Mouse (Mus musculus) intestine, postnatal 0 days (tissue): ENCODE results near the gene Mettl16. TPM values are rescaled to one million over a fixed set of nuclear protein-coding genes. Genes with fewer than 3 reads are reported as not detected.
A peak's percentile ranks its signal among the peaks of the same experiment; 100 is the strongest.

ENCODE experiments used
- ATAC-seq: fragments of 200-750 bp; cut with Nextera tagmentation; 2 replicates; pipeline ENCODE4 v1.8.0; 2017; ENCODE audit warnings: mild to moderate bottlenecking, moderate TSS enrichment, moderate library complexity
- H3K27ac ChIP-seq: fragments of 300-500 bp; sonication (generic); 2 replicates; pipeline ENCODE4 v1.5.1; 2014; ENCODE audit warnings: mild to moderate bottlenecking, low read depth, low read length, moderate library complexity
- H3K27me3 ChIP-seq: fragments of 300-500 bp; sonication (generic); replicated peaks from 2 replicates; pipeline ENCODE4 v1.6.1; 2014; ENCODE audit warnings: low read length, mixed read lengths; ENCODE audit not compliant: control insufficient read depth, insufficient read depth
- H3K36me3 ChIP-seq: fragments of 300-500 bp; sonication (generic); 2 replicates; pipeline ENCODE4 v1.6.1; 2014; ENCODE audit warnings: mild to moderate bottlenecking, moderate library complexity; ENCODE audit not compliant: control insufficient read depth, insufficient read depth
- H3K4me1 ChIP-seq: fragments of 300-500 bp; sonication (generic); replicated peaks from 2 replicates; pipeline ENCODE4 v1.6.1; 2014; ENCODE audit warnings: antibody characterized with exemption, low read length, mixed read lengths; ENCODE audit not compliant: control insufficient read depth, insufficient read depth
- H3K4me2 ChIP-seq: fragments of 300-500 bp; sonication (generic); replicated peaks from 2 replicates; pipeline ENCODE4 v1.6.1; 2014; ENCODE audit warnings: low read depth, mild to moderate bottlenecking, moderate library complexity
- H3K4me3 ChIP-seq: fragments of 300-500 bp; sonication (generic); 2 replicates; pipeline ENCODE4 v1.5.1; 2014; ENCODE audit warnings: low read depth, low read length
- H3K9ac ChIP-seq: fragments of 300-500 bp; sonication (generic); 2 replicates; pipeline ENCODE4 v1.6.1; 2014; ENCODE audit warnings: mild to moderate bottlenecking, low read depth, low read length
- H3K9me3 ChIP-seq: fragments of 300-500 bp; sonication (generic); 2 replicates; pipeline ENCODE4 v1.6.1; 2016; ENCODE audit warnings: mixed run types; ENCODE audit not compliant: control insufficient read depth
- CTCF ChIP-seq: sonication (generic); IDR thresholded peaks from 2 replicates; pipeline ENCODE4 v1.5.1; 2016; ENCODE audit warnings: low read depth, mild to moderate bottlenecking, control low read depth, antibody characterized with exemption, moderate library complexity
- WGBS: fragments of 180-500 bp; shearing (Covaris S2); extraction: QIAGEN DNeasy Blood & Tissue Kit; methylation state at CpG from one replicate; pipeline ENCODE4 v1.1.7; 2014; 5-methylcytosine and 5-hydroxymethylcytosine counted together
- polyA plus RNA-seq: library from polyadenylated mRNA; unstranded; fragments of >200 nt; fragmentation: Nextera tagmentation; extraction: Ambion mirVana; gene quantifications from 2 replicates; pipeline ENCODE4 v1.2.1, GENCODE M21; 2015

Mettl16 gene
- polyA plus RNA-seq, result 9.6 and 11.1 TPM in 2 replicates

DNA sequence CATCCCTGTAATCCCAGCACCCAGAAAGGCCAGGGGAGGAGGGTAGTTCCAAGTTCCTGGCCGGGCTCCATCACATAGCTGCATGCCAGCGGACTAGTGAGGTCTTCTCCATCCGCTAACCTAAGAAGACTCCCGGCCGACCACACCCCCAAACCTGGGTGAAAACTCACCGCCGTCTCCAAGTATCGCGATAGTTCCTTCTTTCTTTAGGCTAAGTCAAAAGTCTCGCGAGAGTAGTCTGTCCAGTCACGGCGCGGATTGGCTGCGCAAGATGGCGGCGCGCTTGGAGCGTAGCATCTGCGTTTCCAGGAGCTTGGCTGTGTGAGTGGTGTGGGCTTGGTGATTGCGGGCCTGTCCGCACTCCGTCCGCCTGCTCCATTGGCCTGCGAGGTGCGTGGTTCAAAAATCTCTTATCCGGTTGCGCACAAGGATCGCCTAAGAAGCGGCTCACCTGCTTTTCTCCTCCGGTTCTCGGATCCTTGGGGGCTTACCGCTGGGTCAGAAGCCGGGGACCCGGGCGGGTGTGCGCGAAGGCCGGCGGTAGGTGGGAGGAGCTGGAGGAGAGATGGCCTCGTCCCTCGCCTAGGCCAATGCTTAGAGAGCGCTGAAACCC lies at the start of gene Mettl16:
Mettl16 (plus strand) TSS at position 236 of the 613 bp plus-strand sequence.
- Histone ChIP-seq H3K4me1 (peaks cover 4% of the 10 kb centered on the region; the same call in 1 of the 2 replicates), H3K9ac (peak within 1 kb of the TSS; percentile 77), H3K9me3 (no peaks in the 10 kb centered on the region), H3K4me3 (peak within 1 kb of the TSS; percentile 86), H3K27me3 (no peaks in the 10 kb centered on the region), H3K36me3 (peaks cover 12% of the 10 kb centered on the region; the same call in 1 of the 2 replicates), H3K4me2 (peak within 1 kb of the TSS; percentile 89), H3K27ac (peak within 1 kb of the TSS; percentile 92)
- no peak for TF ChIP-seq CTCF
- peak; percentile 96 for ATAC-seq
- WGBS, result under 1% methylated on average over 43 of the region's 43 CpGs

GRCm38 (mm10) chr11:74721141-74721540 lies 49.5 kb upstream of the Mettl16 start:
- H3K9ac ChIP-seq, result no peak overlapping the region
- H3K9me3 ChIP-seq, result no peaks in the 10 kb centered on the region
- ATAC-seq, result no peak
- no peak for TF ChIP-seq CTCF
- peaks cover 3% of the 10 kb centered on the region; the same call in 1 of the 2 replicates for H3K4me1 ChIP-seq
- H3K4me3 ChIP-seq, result no peak overlapping the region
- no peak overlapping the region for H3K27ac ChIP-seq
- no peak overlapping the region for H3K4me2 ChIP-seq
- 70% methylated on average over 2 of the region's 2 CpGs for WGBS
- H3K27me3 ChIP-seq, result no peaks in the 10 kb centered on the region
- H3K36me3 ChIP-seq, result no peaks in the 10 kb centered on the region

- WGBS, result 33% methylated on average over 3 of the region's 3 CpGs
- no peak for TF ChIP-seq CTCF
- no peaks in the 10 kb centered on the region for H3K9me3 ChIP-seq
- ATAC-seq, result no peak
- no peak overlapping the region for H3K27ac ChIP-seq
- H3K4me2 ChIP-seq, result peak overlapping the region; percentile 77
- H3K9ac ChIP-seq, result no peak overlapping the region
- H3K4me3 ChIP-seq, result peak overlapping the region; percentile 25
- H3K36me3 ChIP-seq, result no peaks in the 10 kb centered on the region
- peaks cover 3% of the 10 kb centered on the region; the same call in 1 of the 2 replicates for H3K4me1 ChIP-seq
- no peaks in the 10 kb centered on the region for H3K27me3 ChIP-seq
Observed at GRCm38 (mm10) chr11:74721971-74722370, 48.7 kb upstream of the Mettl16 start.

- Histone ChIP-seq H3K4me1 (peaks cover 3% of the 10 kb centered on the region; the same call in 1 of the 2 replicates), H3K9me3 (no peaks in the 10 kb centered on the region), H3K36me3 (no peaks in the 10 kb centered on the region), H3K4me3 (peak overlapping the region; percentile 97), H3K27ac (peak overlapping the region; percentile 100), H3K4me2 (peak overlapping the region; percentile 77), H3K9ac (peak overlapping the region; percentile 97), H3K27me3 (no peaks in the 10 kb centered on the region)
- TF ChIP-seq CTCF, result no peak
- WGBS, result under 1% methylated on average over 37 of the region's 75 CpGs
- ATAC-seq, result peak; percentile 84
Observed at GRCm38 (mm10) chr11:74723357-74724234, 47.0 kb upstream of the Mettl16 start.

- peak; percentile 97 for ATAC-seq
- H3K27ac ChIP-seq, result peak within 1 kb of the TSS; percentile 100
- WGBS, result under 1% methylated on average over 33 of the region's 56 CpGs
- H3K4me1 ChIP-seq, result peaks cover 3% of the 10 kb centered on the region; the same call in 1 of the 2 replicates
- H3K36me3 ChIP-seq, result no peaks in the 10 kb centered on the region
- H3K4me2 ChIP-seq, result peak within 1 kb of the TSS; percentile 77
- no peaks in the 10 kb centered on the region for H3K27me3 ChIP-seq
- H3K9me3 ChIP-seq, result no peaks in the 10 kb centered on the region
- peak within 1 kb of the TSS; percentile 97 for H3K9ac ChIP-seq
- peak within 1 kb of the TSS; percentile 97 for H3K4me3 ChIP-seq
- peak; percentile 60 for TF ChIP-seq CTCF
Observed at GRCm38 (mm10) chr11:74724235-74724791, 46.3 kb upstream of the Mettl16 start, which contains the start of gene Pafah1b1. Pafah1b1 (minus strand) TSS chr11:74724670.

GRCm38 (mm10) chr11:74725181-74725580 lies 45.4 kb upstream of the Mettl16 start:
- Histone ChIP-seq H3K4me1 (peaks cover 3% of the 10 kb centered on the region; the same call in 1 of the 2 replicates), H3K27me3 (no peaks in the 10 kb centered on the region), H3K9ac (no peak overlapping the region), H3K27ac (no peak overlapping the region), H3K9me3 (no peaks in the 10 kb centered on the region), H3K4me3 (no peak overlapping the region), H3K4me2 (no peak overlapping the region), H3K36me3 (no peaks in the 10 kb centered on the region)
- ATAC-seq, result no peak
- TF ChIP-seq CTCF, result no peak
- WGBS, result 68% methylated on average over 5 of the region's 5 CpGs
